Mouse (Mus musculus) spleen, adult 2 months (tissue): Measurements from ENCODE around the gene Uck1.

Experiments used
- CTCF ChIP-seq: fragments of 200-500 bp; IDR thresholded peaks from 2 replicates; pipeline ENCODE4 v1.5.1; 2011; ENCODE audit warnings: mild to moderate bottlenecking, inconsistent platforms; ENCODE audit not compliant: insufficient read depth, insufficient read length, insufficient replicate concordance; ENCODE audit errors: extremely low read depth
- POLR2A ChIP-seq: fragments of 200-500 bp; IDR thresholded peaks from 2 replicates; pipeline ENCODE4 v1.6.1; 2011; ENCODE audit warnings: low read depth, low read length, inconsistent platforms

GRCm38 (mm10) chr2:32304145-32304832 lies 44.3 kb upstream of the Uck1 start:
- peak; percentile 62; the same call in 1 of the 2 replicates for TF ChIP-seq CTCF
- no peak for TF ChIP-seq POLR2A
